Mouse (Mus musculus) liver, embryonic 13.5 days (tissue): Measurements from ENCODE around the gene Spaca9. TPM values are rescaled to one million over a fixed set of nuclear protein-coding genes. Genes with fewer than 3 reads are reported as not detected.

ENCODE experiments used
- ATAC-seq: fragments of 200-750 bp; cut with Nextera tagmentation; 2 replicates; pipeline ENCODE4 v1.8.0; 2017; ENCODE audit warnings: low read depth, mild to moderate bottlenecking, moderate number of reproducible peaks, moderate library complexity
- DNase-seq: peaks from one replicate; pipeline ENCODE4 v3.0.0; 2022
- H3K27ac ChIP-seq: fragments of 300-500 bp; sonication (generic); 2 replicates; pipeline ENCODE4 v1.5.1; 2015; ENCODE audit warnings: moderate library complexity, mild to moderate bottlenecking, inconsistent platforms
- H3K27me3 ChIP-seq: fragments of 300-500 bp; sonication (generic); 2 replicates; pipeline ENCODE4 v1.6.1; 2015; ENCODE audit warnings: mild to moderate bottlenecking, inconsistent platforms
- H3K36me3 ChIP-seq: fragments of 300-500 bp; sonication (generic); 2 replicates; pipeline ENCODE4 v1.6.1; 2015; ENCODE audit warnings: mild to moderate bottlenecking, inconsistent platforms
- H3K4me1 ChIP-seq: fragments of 300-500 bp; sonication (generic); replicated peaks from 2 replicates; pipeline ENCODE4 v1.6.1; 2015; ENCODE audit warnings: inconsistent platforms
- H3K4me2 ChIP-seq: fragments of 300-500 bp; sonication (generic); 2 replicates; pipeline ENCODE4 v1.6.1; 2015; ENCODE audit warnings: inconsistent platforms, mild to moderate bottlenecking, moderate library complexity
- H3K4me3 ChIP-seq: fragments of 300-500 bp; sonication (generic); replicated peaks from 2 replicates; pipeline ENCODE4 v1.5.1; 2015; ENCODE audit warnings: mild to moderate bottlenecking, inconsistent platforms
- H3K9ac ChIP-seq: fragments of 300-500 bp; sonication (generic); 2 replicates; pipeline ENCODE4 v1.6.1; 2015; ENCODE audit warnings: mild to moderate bottlenecking, inconsistent platforms
- H3K9me3 ChIP-seq: fragments of 300-500 bp; sonication (generic); replicated peaks from 2 replicates; pipeline ENCODE4 v1.6.1; 2016; ENCODE audit warnings: inconsistent platforms
- WGBS: fragments of 180-500 bp; shearing (Covaris S2); methylation state at CpG from one replicate; pipeline ENCODE4 v1.1.7; 2015; ENCODE audit not compliant: insufficient replicate concordance; 5-methylcytosine and 5-hydroxymethylcytosine counted together
- polyA plus RNA-seq: library from polyadenylated mRNA; unstranded; fragments of >200 nt; fragmentation: Nextera tagmentation; extraction: Ambion mirVana; gene quantifications from 2 replicates; pipeline ENCODE4 v1.2.1, GENCODE M21; 2015

Spaca9 gene
- 2.0 and 2.4 TPM in 2 replicates for polyA plus RNA-seq

DNA sequence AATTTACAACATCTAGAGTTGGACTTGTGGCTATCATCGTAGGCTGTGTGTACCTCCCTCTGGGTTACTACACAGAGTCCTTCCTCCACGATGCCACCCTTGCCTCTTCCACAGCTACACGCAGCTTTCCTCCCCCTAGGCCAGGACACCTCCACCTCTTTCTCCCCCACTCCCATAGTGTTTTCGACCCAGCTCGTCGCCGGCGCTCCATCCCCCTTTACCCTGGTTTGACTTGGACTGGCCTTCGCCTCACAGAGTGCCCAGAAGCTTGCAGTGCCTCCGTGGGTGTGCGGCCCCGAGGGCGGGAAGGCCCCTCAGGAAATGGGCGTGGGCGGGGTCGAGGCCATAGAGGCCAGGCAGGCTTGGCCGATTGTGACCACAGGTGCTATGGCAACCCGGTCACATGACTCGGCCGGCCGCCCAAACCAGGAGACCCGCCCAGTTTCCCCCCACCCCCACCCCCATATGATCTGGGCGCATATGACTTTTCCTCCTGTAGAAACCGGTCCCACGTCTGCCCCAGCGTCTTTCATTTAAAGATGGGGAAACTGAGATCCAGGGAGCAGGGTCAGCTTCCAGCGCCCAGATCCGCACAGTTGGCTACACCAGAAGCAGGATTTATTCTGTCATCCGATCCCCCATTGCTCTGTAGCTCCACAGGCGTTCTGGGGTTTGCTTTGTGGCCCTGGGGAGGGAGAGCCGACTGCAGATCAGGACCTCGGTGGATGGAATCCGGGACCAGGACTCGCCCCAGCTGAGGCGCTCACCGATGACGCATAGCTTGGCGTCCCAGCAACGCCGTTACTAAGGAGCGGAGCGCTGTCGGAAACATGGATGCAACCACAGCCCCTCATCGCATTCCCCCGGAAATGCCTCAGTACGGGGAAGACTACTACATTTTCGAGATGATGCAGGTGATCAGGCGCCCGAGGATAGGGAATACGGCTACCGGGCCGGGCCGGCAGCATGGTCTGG is at the start of gene Spaca9, which contains the start of gene Ak8:
Spaca9 (minus strand) TSS at position 367 of the 975 bp plus-strand sequence.
Ak8 (plus strand) TSS at position 804 of the 975 bp plus-strand sequence.
- WGBS = 1% methylated on average over 53 of the region's 53 CpGs

GRCm38 (mm10) chr2:28747705-28748104 is 48.2 kb upstream of the Spaca9 start:
- WGBS = 66% methylated on average over 2 of the region's 2 CpGs
- Histone ChIP-seq H3K4me1 (peaks cover 8% of the 10 kb centered on the region; the same call in 1 of the 2 replicates), H3K4me3 (no peak overlapping the region), H3K4me2 (no peak overlapping the region), H3K9me3 (no peaks in the 10 kb centered on the region), H3K9ac (no peak overlapping the region), H3K36me3 (no peaks in the 10 kb centered on the region), H3K27me3 (peaks cover 39% of the 10 kb centered on the region), H3K27ac (no peak overlapping the region)
- DNase-seq = no peak
- no peak for ATAC-seq

More for the DNA sequence above, at the start of gene Spaca9, which contains the start of gene Ak8:
- peak; percentile 54 for DNase-seq
- peaks cover 47% of the 10 kb centered on the region for H3K4me1 ChIP-seq
- no peaks in the 10 kb centered on the region for H3K9me3 ChIP-seq
- H3K4me3 ChIP-seq = peak within 1 kb of the TSS; percentile 66
- no peaks in the 10 kb centered on the region for H3K36me3 ChIP-seq
- peak within 1 kb of the TSS; percentile 57; the same call in 1 of the 2 replicates for H3K9ac ChIP-seq
- peaks cover 21% of the 10 kb centered on the region for H3K27me3 ChIP-seq
- ATAC-seq = peak; percentile 45
- H3K4me2 ChIP-seq = peak within 1 kb of the TSS; percentile 82
- no peak within 1 kb of the TSS; the same call in 1 of the 2 replicates for H3K27ac ChIP-seq

GRCm38 (mm10) chr2:28746682-28747332 is 47.3 kb upstream of the Spaca9 start:
- H3K4me3 ChIP-seq = no peak overlapping the region
- H3K4me2 ChIP-seq = no peak overlapping the region
- ATAC-seq (no peak), DNase-seq (no peak)
- no peak overlapping the region for H3K9ac ChIP-seq
- H3K36me3 ChIP-seq = no peaks in the 10 kb centered on the region
- H3K9me3 ChIP-seq = no peaks in the 10 kb centered on the region
- 64% methylated on average over 15 of the region's 15 CpGs for WGBS
- peaks cover 6% of the 10 kb centered on the region; the same call in 1 of the 2 replicates for H3K4me1 ChIP-seq
- no peak overlapping the region for H3K27ac ChIP-seq
- H3K27me3 ChIP-seq = peaks cover 33% of the 10 kb centered on the region

GRCm38 (mm10) chr2:28742701-28743100 is 43.2 kb upstream of the Spaca9 start:
- H3K9ac ChIP-seq = no peak overlapping the region
- 62% methylated on average over 8 of the region's 8 CpGs for WGBS
- no peaks in the 10 kb centered on the region for H3K9me3 ChIP-seq
- H3K4me1 ChIP-seq = no peaks in the 10 kb centered on the region
- 0 out of 2 replicates have a peak, but pooled peaks cover 3% of the 10 kb centered on the region for H3K27me3 ChIP-seq
- H3K4me3 ChIP-seq = no peak overlapping the region
- ATAC-seq = no peak
- H3K36me3 ChIP-seq = no peaks in the 10 kb centered on the region
- no peak overlapping the region for H3K4me2 ChIP-seq
- H3K27ac ChIP-seq = no peak overlapping the region
- DNase-seq = no peak

GRCm38 (mm10) chr2:28740159-28740558 is 40.6 kb upstream of the Spaca9 start:
- H3K27ac ChIP-seq = no peak overlapping the region
- H3K9ac ChIP-seq = no peak overlapping the region
- DNase-seq (no peak), ATAC-seq (no peak)
- no peaks in the 10 kb centered on the region for H3K36me3 ChIP-seq
- no peaks in the 10 kb centered on the region for H3K4me1 ChIP-seq
- 0 out of 2 replicates have a peak, but pooled peaks cover 3% of the 10 kb centered on the region for H3K27me3 ChIP-seq
- no peak overlapping the region for H3K4me3 ChIP-seq
- WGBS = 53% methylated on average over 5 of the region's 5 CpGs
- no peaks in the 10 kb centered on the region for H3K9me3 ChIP-seq
- no peak overlapping the region for H3K4me2 ChIP-seq

- Histone ChIP-seq H3K27ac (no peak overlapping the region), H3K9ac (no peak overlapping the region), H3K27me3 (no peaks in the 10 kb centered on the region), H3K4me1 (no peaks in the 10 kb centered on the region), H3K9me3 (no peaks in the 10 kb centered on the region), H3K4me3 (no peak overlapping the region), H3K4me2 (no peak overlapping the region), H3K36me3 (no peaks in the 10 kb centered on the region)
- 75% methylated on average over 5 of the region's 5 CpGs for WGBS
- no peak for DNase-seq
- ATAC-seq = no peak
Observed at GRCm38 (mm10) chr2:28737112-28737511, 37.6 kb upstream of the Spaca9 start.

- Histone ChIP-seq H3K4me1 (0 out of 2 replicates have a peak, but pooled peaks cover 3% of the 10 kb centered on the region), H3K4me2 (no peak overlapping the region), H3K9me3 (no peaks in the 10 kb centered on the region), H3K36me3 (no peaks in the 10 kb centered on the region), H3K27me3 (no peaks in the 10 kb centered on the region), H3K27ac (no peak overlapping the region), H3K9ac (no peak overlapping the region), H3K4me3 (no peak overlapping the region)
- DNase-seq (no peak), ATAC-seq (no peak)
Observed at GRCm38 (mm10) chr2:28730676-28731075, 31.1 kb upstream of the Spaca9 start.

DNA sequence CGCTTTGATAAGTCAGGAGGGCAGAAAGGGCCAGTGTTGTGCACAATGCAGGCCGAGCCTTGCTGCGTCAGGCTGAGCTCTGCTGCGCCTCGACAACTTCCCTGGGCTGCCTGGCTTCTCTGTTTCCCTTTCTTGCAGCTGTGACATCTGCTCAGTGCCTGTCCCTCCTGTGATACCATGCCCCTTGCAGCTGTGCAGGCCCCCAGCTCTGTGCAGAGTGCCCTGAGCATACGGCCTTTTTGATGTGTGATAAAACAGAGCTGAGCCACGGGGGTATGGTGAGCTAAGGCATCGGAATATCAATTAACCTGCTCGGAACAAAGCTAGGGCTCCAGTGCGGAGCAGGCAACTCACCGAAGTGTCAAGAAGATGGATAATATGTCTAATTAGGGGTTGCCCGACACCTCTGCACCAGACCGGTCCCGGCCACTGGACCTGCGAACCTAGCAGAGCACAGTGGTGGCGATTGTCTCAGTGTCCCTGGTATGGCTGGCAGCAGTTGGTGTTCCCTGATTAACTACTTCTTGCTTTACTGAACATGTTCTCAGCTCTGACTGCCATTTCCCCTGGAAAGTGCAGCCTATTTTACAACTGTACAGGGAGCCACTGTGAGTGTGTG is 28.4 kb upstream of the Spaca9 start:
- H3K4me3 ChIP-seq = no peak overlapping the region
- H3K36me3 ChIP-seq = no peaks in the 10 kb centered on the region
- H3K9ac ChIP-seq = no peak overlapping the region
- no peak overlapping the region for H3K27ac ChIP-seq
- 53% methylated on average over 16 of the region's 16 CpGs for WGBS
- DNase-seq (no peak), ATAC-seq (no peak)
- 0 out of 2 replicates have a peak, but pooled peaks cover 3% of the 10 kb centered on the region for H3K4me1 ChIP-seq
- H3K4me2 ChIP-seq = no peak overlapping the region
- no peaks in the 10 kb centered on the region for H3K27me3 ChIP-seq
- no peaks in the 10 kb centered on the region for H3K9me3 ChIP-seq

GRCm38 (mm10) chr2:28723912-28724311 is 24.4 kb upstream of the Spaca9 start:
- Histone ChIP-seq H3K4me1 (0 out of 2 replicates have a peak, but pooled peaks cover 3% of the 10 kb centered on the region), H3K4me3 (no peak overlapping the region), H3K27me3 (no peaks in the 10 kb centered on the region), H3K4me2 (no peak overlapping the region), H3K27ac (no peak overlapping the region), H3K9ac (no peak overlapping the region), H3K36me3 (no peaks in the 10 kb centered on the region), H3K9me3 (no peaks in the 10 kb centered on the region)
- DNase-seq (no peak), ATAC-seq (no peak)
- 43% methylated on average over 9 of the region's 9 CpGs for WGBS

DNA sequence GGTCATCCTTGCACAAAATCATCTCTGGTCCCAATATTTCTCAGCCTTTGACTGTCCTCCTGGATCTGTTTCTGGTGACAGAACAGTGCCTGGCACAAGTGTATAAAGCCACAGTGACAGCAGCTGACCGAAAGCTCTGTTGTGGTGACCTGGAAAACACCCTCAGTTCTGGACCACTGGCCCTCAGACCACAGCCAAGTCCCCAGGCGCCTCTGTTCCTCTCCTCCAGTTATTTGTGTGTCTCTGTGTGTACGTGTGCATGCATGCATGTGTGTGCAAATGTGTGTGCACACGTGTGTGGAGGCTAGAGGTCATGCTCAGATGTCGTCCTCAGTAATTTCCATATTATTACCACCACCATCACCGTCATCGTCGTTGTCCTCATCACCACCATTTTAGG is 22.9 kb upstream of the Spaca9 start:
- H3K36me3 ChIP-seq = no peaks in the 10 kb centered on the region
- WGBS = 73% methylated on average over 8 of the region's 8 CpGs
- 0 out of 2 replicates have a peak, but pooled peaks cover 1% of the 10 kb centered on the region for H3K4me1 ChIP-seq
- no peak overlapping the region for H3K4me3 ChIP-seq
- ATAC-seq = no peak
- DNase-seq = no peak
- no peak overlapping the region for H3K9ac ChIP-seq
- H3K27ac ChIP-seq = no peak overlapping the region
- H3K4me2 ChIP-seq = no peak overlapping the region
- no peaks in the 10 kb centered on the region for H3K27me3 ChIP-seq
- no peaks in the 10 kb centered on the region for H3K9me3 ChIP-seq

DNA sequence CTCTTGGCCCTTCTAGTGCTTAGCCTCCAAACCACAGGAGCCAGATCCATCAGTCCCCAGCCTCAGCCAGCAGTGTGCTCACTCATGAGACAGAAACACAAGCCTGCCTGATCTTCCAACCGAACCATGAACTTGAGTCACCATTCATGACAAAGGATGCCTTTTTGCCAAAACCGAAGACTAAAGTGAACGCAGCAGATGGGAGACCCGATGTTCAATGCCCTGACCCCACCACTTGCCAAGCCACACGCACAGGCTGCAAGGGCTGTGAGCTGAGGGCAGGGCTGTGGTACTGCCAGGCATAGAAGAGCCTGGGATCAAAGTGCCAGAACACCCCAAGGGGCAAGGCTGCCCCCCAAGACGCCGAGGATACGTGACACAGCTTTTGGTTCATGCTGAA is 13.5 kb upstream of the Spaca9 start:
- Histone ChIP-seq H3K27me3 (no peaks in the 10 kb centered on the region), H3K4me1 (no peaks in the 10 kb centered on the region), H3K4me3 (no peak overlapping the region), H3K9ac (no peak overlapping the region), H3K4me2 (no peak overlapping the region), H3K9me3 (no peaks in the 10 kb centered on the region), H3K36me3 (no peaks in the 10 kb centered on the region), H3K27ac (no peak overlapping the region)
- ATAC-seq (no peak), DNase-seq (no peak)
- 73% methylated on average over 8 of the region's 8 CpGs for WGBS
